In genomic region chr11:63132501-63133435, GRCm38 (mm10) we compare ENCODE assay signal across 8 mouse cellular contexts. TPM values are rescaled to one million over a fixed set of nuclear protein-coding genes. Genes with fewer than 3 reads are reported as not detected.
DNase-seq lines count a peak whose midpoint lies in the region; ATAC-seq and TF ChIP-seq lines count a peak whose summit lies in the region.

No protein-coding gene starts in this region.

- H3K4me1 ChIP-seq in forebrain, embryonic 14.5 days (ENCODE audit: control insufficient read depth, insufficient read depth, low read length) = peaks cover 15% of the 10 kb centered on the region
- H3K4me1 ChIP-seq in liver, postnatal 0 days (ENCODE audit: insufficient read depth) = peaks cover 6% of the 10 kb centered on the region; the same call in 1 of the 2 replicates

- H3K4me2 ChIP-seq in forebrain, embryonic 14.5 days (ENCODE audit: low read length) = peak overlapping the region; percentile 98
- H3K4me2 ChIP-seq in liver, postnatal 0 days (ENCODE audit: low read depth, low read length) = peak overlapping the region; percentile 73

- no peak for TF ChIP-seq EP300 in liver, postnatal 0 days (IDR thresholded peaks at IDR 0.05; ENCODE audit: low read depth)

- under 1% methylated on average over 61 of the region's 66 CpGs for WGBS in forebrain, embryonic 14.5 days
- WGBS in liver, postnatal 0 days (ENCODE audit: insufficient replicate concordance) = 2% methylated on average over 66 of the region's 66 CpGs

- peak; percentile 47 for ATAC-seq in forebrain, embryonic 14.5 days
- ATAC-seq in liver, postnatal 0 days = peak; percentile 88
- no peak for ATAC-seq in CD4-positive, CD25-positive, alpha-beta regulatory T cell, adult 4 months

- DNase-seq in 3T3-L1 (ENCODE audit: low read depth, low spot score) = peak; percentile 79
- peak; percentile 89 to 93 for DNase-seq in adrenal gland, postnatal 36 days
- peak; percentile 68 for DNase-seq in forebrain, embryonic 14.5 days (ENCODE audit: low spot score)
- peak; percentile 84 to 86 for DNase-seq in heart, postnatal 10 days
- peak; percentile 40 to 63 for DNase-seq in layer of hippocampus, adult 18-20 months (ENCODE audit: low spot score in 2 of 2)
- DNase-seq in liver, postnatal 0 days = peak; percentile 84
- peak; percentile 72 for DNase-seq in ovary, postnatal 10 days (ENCODE audit: low spot score)

- H3K9me3 ChIP-seq in forebrain, embryonic 14.5 days (replicated peaks; ENCODE audit: control insufficient read depth, low read length) = no peaks in the 10 kb centered on the region
- H3K9me3 ChIP-seq in liver, postnatal 0 days (ENCODE audit: low read length) = no peaks in the 10 kb centered on the region

- intact Hi-C loops in heart, postnatal 10 days (cut with DNase I) = loop anchor here (5.0 kb wide), 1 partner anchor 150 kb away; no protein-coding TSS in a partner anchor

- H3K36me3 ChIP-seq in forebrain, embryonic 14.5 days (ENCODE audit: control insufficient read depth, insufficient read depth, low read length) = no peaks in the 10 kb centered on the region
- peaks cover 5% of the 10 kb centered on the region; the same call in 1 of the 2 replicates for H3K36me3 ChIP-seq in liver, postnatal 0 days (replicated peaks; ENCODE audit: insufficient read depth, low read length)

- H3K9ac ChIP-seq in forebrain, embryonic 14.5 days (ENCODE audit: low read length) = peak overlapping the region; percentile 63
- peak overlapping the region; percentile 58 for H3K9ac ChIP-seq in liver, postnatal 0 days (replicated peaks)

- peaks cover 40% of the 10 kb centered on the region for H3K27me3 ChIP-seq in forebrain, embryonic 14.5 days (replicated peaks; ENCODE audit: control insufficient read depth, insufficient read depth, low read length)
- H3K27me3 ChIP-seq in liver, postnatal 0 days (ENCODE audit: insufficient read depth, low read length) = peaks cover 21% of the 10 kb centered on the region

- no peak overlapping the region; the same call in 1 of the 2 replicates for H3K27ac ChIP-seq in forebrain, embryonic 14.5 days (ENCODE audit: low read depth, low read length)
- peak overlapping the region; percentile 93 for H3K27ac ChIP-seq in liver, postnatal 0 days (ENCODE audit: low read depth)

- TF ChIP-seq CTCF in liver, postnatal 0 days (IDR thresholded peaks at IDR 0.05; ENCODE audit: low read depth) = no peak; the same call in 1 of the 2 replicates

- peak overlapping the region; percentile 52 for H3K4me3 ChIP-seq in forebrain, embryonic 14.5 days (ENCODE audit: low read depth, low read length)
- H3K4me3 ChIP-seq in liver, postnatal 0 days (ENCODE audit: low read depth, low read length) = peak overlapping the region; percentile 57

RNA-seq across cellular contexts. Expression of gene Pmp22, which starts 4.0 kb away (rescaled TPM):
- total RNA-seq in adrenal gland, postnatal 36 days (2021) = 100 to 1,000 TPM; 111 to 179 TPM
- polyA plus RNA-seq in forebrain, embryonic 14.5 days (2014; fragmentation: Nextera tagmentation; extraction: Ambion mirVana) = 26.8 and 34.9 TPM in 2 replicates
- total RNA-seq in heart, postnatal 10 days (2021) = 100 to 1,000 TPM in 1 of 2 experiments, 10 to 100 TPM in 1; 81.7 to 120 TPM
- total RNA-seq in layer of hippocampus, adult 18-20 months (2021) = 10 to 100 TPM; 29.1 to 30.5 TPM
- 12.1 and 12.9 TPM in 2 replicates for polyA plus RNA-seq in liver, postnatal 0 days (2015; fragmentation: Nextera tagmentation; extraction: Ambion mirVana)
- polyA plus RNA-seq in CD4-positive, CD25-positive, alpha-beta regulatory T cell, adult 4 months (2017; shearing (Covaris generic)) = not detected
